Mouse (Mus musculus) hindbrain, embryonic 16.5 days (tissue): ENCODE measurements around the gene Tmem63a. TPM values are rescaled to one million over a fixed set of nuclear protein-coding genes. Genes with fewer than 3 reads are reported as not detected.

Source experiments
- polyA plus RNA-seq: library from polyadenylated mRNA; unstranded; fragments of >200 nt; fragmentation: Nextera tagmentation; extraction: Ambion mirVana; gene quantifications from 2 replicates; pipeline ENCODE4 v1.2.1, GENCODE M21; 2015

The Tmem63a gene
- polyA plus RNA-seq, 1 experiment from 2014 or later = 2.6 TPM

Other genes with a start within 250 kb of the Tmem63a start
- not detected in 2 replicates for gene Mixl1, start 245.3 kb upstream of the Tmem63a start, polyA plus RNA-seq
- 21.8 and 22.5 TPM in 2 replicates for gene Acbd3, start 216.3 kb upstream of the Tmem63a start, polyA plus RNA-seq
- 2,228 and 2,423 TPM in 2 replicates for gene H3f3a, start 128.4 kb upstream of the Tmem63a start, polyA plus RNA-seq
- 28.7 and 32.2 TPM in 2 replicates for gene Sde2, start 91.2 kb upstream of the Tmem63a start, polyA plus RNA-seq
- gene Lefty2, start 49.2 kb upstream of the Tmem63a start, polyA plus RNA-seq = 4.8 and 5.6 TPM in 2 replicates
- 74.6 and 75.6 TPM in 2 replicates for gene Pycr2, start 38.1 kb upstream of the Tmem63a start, polyA plus RNA-seq
- 0.16 and 0.25 TPM in 2 replicates for gene Lefty1, start 7.3 kb upstream of the Tmem63a start, polyA plus RNA-seq
- gene Ephx1, start 78.6 kb downstream of the Tmem63a start, polyA plus RNA-seq = 11.8 and 16.4 TPM in 2 replicates
- not detected in 2 replicates for gene 9130409I23Rik, start 108.9 kb downstream of the Tmem63a start, polyA plus RNA-seq
- gene Nvl, start 201.9 kb downstream of the Tmem63a start, polyA plus RNA-seq = 36.7 and 43.1 TPM in 2 replicates
- 52.3 and 62.4 TPM in 2 replicates for gene Cnih4, start 202.3 kb downstream of the Tmem63a start, polyA plus RNA-seq